Mouse (Mus musculus): Measurements from ENCODE around the gene N4bp1.

Gene N4bp1

DNA sequence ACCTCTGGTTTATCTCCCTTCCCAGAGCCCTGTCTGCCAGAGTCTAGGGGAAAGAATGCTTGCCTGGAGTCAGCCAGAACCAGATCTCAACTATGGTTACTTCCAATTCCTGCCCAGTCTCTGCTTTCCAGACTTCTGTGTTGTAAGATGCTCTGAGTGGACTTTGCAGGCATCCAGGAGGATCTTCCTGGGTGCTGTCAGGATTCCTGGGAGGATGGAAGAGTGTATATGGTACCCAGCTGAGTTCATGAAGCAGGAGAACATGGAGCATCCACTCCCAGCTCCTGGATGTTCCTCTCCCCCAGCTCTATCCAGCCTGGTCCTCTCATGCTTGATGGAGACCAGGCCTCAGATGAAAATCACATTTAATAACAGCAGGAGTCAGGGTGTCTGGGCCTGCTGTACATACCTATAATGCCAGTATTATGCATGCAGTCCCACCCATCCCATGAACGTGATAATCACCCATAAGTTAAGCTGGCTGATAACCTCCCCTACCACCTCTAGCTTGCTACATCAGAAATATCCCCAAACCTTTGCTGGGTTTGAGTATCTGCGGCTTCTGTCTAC, 64.8 kb downstream of the N4bp1 start:
- DNase-seq: no peak

DNA sequence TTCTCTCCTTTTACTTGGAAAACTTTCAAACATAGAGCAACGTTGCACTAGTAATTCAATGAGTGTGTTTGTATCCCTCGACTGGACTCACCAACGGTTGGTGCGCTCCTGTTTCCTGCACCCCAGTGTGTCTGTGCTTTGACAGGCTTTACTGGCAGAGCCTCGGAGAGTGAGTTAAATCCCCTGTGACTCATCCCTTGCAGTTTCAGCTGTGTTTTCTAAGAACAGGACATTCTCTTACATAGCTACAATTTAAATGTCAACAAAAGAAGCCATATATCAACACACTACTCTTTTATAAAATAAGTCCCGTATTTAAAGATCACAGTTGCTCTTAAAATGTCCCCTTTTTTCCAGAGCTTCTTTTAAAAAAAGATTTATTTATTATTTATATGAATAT, 65.6 kb downstream of the N4bp1 start:
- DNase-seq: no peak

DNA sequence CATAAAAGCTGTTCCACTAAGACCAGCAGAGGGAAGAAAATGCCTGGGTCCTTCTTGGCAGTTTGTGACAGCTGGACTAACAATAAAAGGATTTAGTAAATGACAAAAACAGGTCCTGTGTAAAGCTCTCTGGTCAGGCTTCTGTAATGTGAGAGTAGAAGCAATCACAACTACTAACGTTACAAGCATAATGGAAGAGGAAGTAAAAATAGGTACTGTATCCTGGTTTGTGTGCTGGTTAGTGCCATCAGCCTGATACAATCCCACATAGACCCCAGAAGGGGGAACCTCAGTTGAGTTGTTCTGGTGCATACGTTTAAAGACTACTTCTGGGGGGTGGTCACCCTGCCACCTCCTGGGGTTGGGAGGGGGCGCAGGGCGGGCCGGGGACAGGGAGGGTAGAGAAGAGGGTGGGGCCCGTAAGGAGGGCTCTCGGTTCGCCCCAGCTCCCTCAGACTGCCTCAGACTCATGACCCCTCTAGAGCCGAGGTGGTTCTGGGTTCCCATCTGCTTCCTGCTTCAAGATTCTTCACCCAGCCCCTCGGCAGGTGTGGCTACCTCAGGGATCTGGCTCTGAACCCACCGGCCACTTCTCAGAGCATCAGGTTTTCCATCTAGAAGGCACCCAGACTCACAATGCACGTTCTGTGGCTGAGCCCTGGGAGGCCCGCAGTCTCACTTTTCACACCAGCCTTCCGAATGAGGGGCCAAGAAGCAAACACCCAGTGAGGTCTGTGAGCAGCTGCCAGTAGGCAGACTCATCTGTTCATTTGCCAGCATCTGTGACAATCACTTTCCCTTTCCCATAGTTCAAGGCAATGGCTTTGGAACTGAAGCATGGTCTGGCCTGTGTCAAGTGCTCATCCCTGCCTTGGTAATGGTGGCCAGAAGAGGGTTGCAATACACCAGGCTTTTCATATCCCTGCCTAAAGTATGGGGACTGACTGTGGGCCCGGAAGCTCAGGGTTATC, 75.8 kb downstream of the N4bp1 start:
- DNase-seq: no peak

DNA sequence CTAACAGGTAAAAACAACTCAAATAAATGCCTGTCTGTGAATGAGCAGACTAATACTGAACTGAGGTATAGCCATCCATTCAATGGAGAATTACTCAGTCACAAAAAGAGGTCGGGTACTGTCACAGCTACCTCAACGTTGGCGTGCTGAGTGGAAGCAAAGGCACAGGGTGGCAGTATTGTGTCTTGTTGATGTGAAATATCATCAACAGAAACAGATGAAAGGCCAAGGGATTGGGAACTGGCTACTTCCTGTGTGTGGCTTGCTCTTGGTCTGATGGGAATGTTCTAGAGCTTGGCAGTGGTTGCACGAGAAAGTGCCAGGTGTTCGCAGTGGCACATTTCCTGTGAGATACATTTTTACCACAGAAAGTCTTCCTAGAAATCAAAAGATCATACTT, 76.8 kb downstream of the N4bp1 start:
- peak; percentile 11 for DNase-seq

DNA sequence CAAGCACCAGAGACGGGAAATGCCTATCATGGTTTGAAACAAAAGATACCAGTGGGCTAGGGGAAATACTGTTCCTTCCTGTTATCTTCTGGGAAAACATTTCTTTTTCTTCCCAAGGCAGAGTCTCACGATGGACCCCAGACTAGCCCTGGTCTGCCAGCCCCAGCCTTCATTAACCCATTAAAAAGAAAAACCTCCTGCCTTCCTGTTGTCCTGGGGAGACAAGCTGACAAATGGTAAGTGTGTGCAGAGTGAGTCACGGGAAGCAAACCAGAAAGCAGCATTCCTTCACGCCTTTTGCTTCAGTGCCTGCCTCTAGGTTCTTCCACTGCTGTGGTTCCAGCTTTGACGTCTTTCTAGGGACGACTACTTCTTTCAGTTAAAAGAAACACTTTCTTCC, 83.1 kb downstream of the N4bp1 start:
- no peak for DNase-seq

DNA sequence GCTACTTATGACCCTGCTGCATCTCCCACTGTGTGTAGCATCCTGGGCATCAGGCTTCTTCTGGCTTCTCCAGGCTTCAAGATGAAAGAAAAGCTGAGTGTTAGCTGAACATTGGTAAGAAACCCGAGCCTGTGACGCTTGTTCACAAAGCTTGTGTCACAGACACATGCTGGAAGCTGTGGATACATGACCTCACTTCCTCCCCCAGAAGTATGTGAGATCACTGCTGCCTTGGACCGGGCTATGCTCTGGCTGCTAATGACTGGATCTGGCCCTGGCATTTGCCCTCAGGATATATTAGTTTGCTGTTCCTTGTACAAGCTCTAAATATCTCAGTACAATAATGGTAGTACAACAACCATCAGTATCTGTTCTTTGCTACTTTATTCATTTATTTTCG, 84.1 kb downstream of the N4bp1 start:
- no peak for DNase-seq

DNA sequence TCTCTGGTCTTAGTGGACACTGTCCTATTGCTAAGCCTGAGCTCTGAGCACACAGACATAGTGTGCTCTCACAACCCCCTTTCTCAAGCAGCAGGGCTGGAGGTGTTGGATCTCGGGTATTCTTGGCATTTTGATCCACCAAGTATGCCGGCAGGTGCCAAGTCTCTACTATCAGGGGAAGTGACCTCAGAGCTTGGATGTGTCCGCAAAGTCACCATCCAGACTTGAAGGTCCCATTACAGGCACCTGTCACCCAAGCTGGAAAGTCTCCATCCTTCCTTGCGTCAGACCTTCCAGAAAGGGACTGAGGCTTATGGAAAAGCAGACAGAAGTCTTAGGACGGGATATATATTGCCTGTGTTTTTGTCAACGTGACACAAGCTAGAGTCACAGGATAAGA, 86.9 kb downstream of the N4bp1 start:
- no peak for DNase-seq

DNA sequence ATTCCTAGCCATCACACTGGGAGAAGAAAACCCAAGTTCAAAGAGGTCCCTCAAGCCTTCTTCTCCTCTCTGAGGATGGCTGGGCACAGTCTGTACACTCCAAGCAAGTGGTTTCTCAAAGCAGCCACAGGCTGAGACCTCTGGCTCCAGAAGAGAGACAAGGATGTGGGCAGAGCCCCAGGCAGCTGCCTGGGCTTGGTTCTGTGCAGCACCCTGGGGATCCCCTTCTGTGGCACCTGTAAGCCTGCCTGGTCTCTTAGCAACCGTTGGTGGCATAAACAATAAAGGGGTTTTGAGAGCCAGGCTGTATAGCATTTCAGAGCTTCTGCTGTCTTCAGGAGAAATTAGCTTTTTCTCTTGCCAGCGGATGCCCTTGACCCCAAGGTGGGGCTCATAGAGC, 87.4 kb downstream of the N4bp1 start:
- DNase-seq: no peak

DNA sequence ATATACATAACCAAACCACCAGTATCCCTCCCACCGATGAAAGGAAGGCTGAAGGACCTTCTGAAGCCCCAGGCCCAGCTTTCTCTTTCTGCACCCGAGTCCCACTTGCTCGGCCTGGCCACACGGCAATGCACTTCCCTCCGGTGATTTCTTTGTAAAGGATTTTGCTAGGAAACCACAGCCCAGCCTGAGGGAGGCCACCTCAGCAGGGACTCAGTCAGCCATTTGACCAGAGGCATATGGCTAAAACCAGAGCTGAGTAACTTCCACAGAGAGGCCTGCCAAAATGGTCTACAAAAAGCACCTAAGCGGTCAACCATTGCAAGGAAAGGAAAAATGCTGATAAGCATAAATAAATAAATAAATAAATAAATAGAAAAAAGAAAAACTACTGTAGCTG, 90.3 kb downstream of the N4bp1 start:
- no peak for DNase-seq

DNA sequence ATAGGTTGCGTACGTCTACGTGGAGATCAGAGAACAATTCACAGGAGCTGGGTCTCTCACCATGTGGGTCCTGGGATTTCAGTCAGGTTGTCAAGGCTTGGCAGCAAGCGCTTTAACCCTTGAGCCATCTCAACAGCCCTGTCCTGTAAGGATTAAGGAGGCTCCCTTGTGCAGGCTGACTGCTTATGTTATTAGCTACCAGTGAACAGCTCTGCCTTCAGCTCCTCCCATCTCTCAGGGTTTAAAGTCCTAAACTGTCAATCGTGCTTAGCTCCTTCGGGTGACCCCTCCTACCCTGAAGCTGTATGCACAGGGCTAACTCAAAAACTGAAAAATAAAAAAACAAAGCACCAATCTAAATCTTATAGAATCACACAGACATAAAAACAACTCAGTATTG, 93.5 kb downstream of the N4bp1 start:
- no peak for DNase-seq

DNA sequence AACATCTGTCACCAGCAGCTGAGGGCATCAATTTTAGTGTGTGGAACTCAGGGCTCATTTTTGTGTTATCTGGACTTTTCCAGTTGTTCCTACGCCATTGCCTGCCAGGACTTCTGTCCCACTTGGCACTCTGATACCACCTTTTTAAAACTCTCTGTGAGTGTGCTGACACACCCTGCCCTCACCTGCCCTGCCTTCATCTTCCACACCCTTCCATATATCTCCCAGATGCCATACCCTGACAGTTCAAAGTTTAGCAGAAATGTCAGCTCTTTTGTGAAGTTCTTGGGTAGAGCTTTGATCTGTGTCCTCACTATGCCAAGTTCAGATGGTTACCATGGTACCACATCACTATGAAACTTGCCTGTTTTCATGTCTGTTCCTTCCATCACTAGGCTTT, 95.5 kb downstream of the N4bp1 start:
- no peak for DNase-seq

DNA sequence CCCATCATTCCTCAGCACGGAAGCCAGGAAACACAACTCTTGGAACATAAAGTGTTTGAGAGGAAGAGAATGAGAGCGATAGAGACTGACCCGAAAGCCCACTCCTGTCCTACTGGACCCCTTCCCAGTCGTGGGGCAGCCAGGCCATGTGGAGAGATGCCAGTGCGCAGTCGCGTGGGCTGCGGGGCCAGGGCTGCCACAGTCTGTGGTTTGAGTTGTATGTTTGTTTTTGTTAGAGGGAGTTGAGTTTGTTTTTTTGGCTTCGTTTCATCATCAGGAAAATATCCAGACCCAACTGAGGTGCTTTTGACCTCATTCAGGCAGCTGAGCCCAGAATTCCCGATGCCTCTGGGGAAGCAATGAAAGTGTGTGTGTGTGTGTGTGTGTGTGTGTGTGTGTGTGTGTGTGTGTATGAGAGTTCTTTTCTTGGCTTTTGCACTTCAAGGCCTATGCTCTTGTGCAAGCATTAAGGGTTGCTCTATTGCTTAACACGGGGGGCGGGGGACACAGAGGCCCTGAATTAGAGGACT, 97.1 kb downstream of the N4bp1 start:
- no peak for DNase-seq

DNA sequence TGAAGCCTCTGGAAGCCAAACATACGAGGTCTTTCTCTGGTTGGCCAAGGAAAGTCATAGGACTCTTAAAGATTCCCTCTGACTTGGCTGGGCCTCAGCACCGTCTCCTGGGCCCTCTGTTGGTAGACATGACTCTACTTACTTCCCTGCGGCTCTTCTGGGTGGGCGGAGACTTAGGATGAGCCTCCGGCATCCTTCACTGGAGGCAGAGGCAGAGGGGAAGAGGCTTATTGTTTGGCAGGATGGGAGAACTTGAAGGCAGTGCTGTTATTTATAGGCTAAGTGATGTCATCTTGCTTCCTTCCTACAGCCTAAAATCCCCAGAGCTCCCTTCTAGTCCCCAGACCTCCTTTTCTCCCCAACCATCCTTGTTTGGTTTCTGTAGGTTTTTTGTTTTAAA, 98.6 kb downstream of the N4bp1 start:
- DNase-seq: no peak

DNA sequence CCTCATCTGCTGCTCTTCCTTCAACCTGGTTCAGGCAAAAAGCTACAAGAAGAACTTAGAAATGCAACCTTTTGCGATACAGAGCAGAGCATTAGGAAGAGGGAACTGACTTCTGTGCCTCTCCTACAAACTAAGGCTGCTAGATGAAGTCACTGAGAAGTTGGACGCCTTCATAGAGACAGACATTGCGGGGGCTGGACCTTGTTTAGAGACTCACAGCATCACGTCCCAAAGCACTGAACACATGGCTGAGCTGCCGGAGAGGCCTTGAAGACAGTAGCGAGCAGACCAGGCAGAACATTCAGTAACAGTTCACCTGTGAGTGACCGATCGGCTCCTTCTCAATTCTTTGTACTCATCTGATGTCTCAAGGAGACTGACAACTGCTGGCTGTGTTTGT, 104.0 kb downstream of the N4bp1 start:
- no peak for DNase-seq

DNA sequence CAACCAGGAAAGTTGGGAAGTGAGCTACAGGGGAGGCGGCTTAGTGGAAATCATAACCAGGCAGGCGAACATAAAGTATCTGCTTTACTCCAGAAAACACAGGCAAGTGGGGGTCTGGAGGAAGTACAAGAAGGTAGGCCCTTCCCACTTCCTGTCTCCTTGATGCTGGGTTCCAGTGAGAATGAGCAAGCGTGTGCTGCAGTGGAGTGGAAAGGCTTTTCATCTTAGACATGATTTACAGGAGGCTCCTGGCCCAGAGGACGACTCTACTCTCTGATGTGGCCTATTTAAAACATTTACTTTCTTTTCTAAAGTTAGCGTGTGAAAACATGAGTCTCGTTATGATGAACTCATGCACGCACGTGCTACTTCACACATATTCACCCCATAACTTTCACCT, 105.9 kb downstream of the N4bp1 start:
- DNase-seq: no peak

DNA sequence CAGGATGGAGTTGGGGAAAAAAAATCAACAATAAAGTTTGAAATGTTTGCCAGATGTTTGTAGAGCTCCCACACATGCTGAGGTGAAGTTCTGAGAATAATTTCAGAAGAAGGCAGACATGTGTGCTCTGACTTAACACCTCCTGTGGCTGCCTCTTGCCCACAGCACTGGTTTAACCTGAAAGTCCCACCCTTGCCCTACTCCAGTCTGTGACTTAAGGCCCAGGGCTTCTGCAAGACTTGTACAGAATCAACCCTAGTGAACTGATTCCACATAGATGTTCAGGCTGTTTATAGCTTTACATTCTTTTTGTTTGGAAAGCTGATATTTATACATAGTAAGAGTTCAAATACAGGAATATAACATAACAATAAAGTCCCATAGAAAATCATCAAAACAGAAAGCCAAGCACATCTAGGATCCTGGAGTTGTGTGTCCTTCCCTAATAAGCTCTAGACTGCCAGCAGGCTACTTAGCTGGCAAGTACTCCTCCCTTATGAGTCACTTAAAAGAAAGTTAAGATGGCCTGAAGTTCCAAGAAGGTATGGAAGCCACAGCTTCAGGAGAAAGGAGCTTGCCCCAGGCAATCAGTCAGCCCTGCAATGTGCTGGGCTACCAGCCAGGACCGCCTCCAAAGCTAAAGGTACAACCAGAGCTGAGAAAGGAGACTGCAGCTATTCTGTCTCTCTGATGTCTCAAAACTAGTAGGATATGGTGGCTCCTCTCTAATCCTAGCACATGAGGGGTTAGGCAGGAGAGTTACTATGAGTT, 114.9 kb downstream of the N4bp1 start:
- peak; percentile 60 for DNase-seq

DNA sequence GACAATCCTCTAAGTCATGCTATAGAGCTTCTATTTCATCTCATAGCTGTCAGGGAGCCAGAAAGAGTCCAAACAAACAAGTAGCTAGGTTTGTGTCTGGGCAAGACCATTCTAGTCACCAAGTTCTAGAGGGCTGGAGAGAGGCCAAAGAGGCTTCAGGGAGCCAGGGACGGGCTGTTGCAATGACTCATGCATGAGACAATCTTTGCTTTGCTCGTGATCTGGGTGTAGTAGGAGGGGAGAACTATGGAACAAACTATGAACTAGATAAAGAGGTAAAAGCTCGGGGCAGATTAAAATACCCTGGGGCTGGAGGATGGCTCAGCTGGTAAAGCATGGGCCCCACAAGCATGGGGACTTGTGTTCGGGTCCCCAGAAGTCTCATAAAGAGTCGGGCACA, 116.6 kb downstream of the N4bp1 start:
- no peak for DNase-seq

DNA sequence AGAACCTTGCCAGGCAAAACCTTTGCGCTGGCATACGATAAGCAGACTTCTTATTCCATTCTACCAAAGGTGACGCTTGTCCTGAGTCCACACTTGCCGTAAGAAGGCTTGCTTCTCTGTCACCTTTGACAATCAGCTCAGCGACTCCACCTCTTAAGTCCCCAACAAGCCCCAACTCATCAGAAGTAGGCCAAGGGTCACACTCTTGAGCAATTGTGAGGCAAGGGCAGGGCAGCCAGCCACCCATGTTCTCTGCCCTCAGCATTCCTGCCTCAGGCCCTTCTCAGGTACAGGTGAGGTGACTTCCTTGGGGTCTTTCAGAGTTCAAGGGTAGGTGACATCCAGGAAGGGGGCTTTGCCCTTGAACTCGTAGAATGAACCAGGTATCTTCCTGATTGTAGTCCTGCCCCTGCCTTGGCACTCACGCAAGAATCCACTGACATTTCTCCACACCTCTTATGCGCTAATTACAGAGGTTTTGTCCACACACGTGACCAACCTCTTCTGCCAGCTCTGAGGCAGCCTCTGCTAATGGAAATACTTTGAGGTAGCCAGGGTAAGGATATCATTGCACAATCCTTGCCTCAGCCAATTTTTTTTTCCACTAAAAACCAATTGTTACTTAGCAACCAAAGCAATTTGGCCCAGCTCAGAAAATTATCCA, 118.4 kb downstream of the N4bp1 start:
- DNase-seq: peak; percentile 55

DNA sequence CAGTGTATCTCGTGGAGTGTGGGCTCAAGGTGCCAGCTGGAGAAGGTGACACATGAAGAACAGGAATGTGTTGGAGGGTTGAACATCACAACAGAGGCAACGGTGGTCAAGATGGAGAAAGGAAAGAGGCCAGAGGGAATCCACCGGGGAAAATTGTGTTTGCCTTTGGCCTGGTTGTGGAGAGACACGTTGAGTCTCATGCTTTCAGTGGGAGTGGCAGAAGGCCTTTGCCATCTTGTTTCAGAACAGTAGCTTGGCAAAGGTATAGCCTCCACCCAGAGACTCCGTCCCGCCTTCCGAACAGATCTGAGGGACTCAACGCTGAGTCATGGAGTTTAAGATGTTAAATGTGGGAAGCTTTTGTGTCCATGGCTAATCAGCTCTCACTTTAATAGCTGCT, 119.4 kb downstream of the N4bp1 start:
- no peak for DNase-seq

DNA sequence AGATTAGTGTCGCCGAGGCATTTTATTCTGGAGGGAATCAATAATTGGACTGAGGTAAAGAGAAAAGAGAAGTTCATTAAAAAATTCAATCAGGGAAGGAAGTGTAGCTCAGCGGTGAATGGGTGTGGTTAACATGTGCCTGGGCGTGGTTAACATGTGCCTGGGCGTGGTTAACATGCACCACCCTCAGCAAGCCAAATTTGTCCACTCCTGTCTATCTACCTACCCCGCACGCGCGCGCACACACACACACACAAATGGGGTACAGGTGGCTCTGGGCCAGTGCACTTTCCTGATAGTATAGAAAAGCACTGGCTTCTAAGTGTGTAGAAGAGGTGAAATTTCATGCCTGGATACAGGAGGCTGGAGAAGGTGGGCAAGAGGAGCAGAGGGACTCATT, 119.9 kb downstream of the N4bp1 start:
- DNase-seq: no peak

DNA sequence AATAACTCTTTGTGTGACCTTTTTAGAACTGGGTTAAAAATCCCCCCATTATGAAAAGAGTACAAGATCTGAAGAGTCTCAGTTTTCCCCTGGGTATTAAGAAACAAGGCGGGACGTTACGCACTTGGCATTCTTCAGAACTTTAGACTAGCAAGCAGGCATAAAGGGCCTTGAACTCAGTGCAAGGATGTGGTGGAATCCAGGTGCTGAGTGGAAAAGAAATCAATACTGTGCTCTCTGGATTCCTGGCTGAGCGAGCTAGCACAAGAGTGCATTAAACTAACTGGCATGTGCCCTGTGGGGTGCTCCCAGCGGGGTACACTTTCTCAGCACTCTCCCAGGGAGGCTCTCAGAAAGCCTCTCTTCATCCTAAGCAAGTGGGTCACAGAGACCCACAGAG, 122.3 kb downstream of the N4bp1 start:
- DNase-seq: no peak

DNA sequence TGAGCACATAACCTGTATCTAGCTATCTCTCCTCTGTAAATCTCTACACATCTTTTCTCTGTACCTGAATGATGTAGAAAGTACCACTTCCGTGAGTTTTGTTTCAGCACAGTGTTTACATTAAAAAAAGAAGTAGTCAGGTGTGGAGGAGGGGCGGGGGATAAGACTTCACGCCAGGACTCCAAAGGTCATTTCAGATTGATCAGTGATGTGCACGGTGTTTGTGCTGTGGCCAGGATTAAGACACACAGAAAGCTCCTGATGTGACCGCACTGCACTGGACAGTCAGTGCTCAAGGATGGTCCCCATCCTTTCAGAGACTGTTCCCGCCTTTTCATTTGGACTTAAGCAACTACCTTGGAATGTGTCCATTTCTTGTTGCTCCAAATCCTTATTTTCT, 124.3 kb downstream of the N4bp1 start:
- no peak for DNase-seq

DNA sequence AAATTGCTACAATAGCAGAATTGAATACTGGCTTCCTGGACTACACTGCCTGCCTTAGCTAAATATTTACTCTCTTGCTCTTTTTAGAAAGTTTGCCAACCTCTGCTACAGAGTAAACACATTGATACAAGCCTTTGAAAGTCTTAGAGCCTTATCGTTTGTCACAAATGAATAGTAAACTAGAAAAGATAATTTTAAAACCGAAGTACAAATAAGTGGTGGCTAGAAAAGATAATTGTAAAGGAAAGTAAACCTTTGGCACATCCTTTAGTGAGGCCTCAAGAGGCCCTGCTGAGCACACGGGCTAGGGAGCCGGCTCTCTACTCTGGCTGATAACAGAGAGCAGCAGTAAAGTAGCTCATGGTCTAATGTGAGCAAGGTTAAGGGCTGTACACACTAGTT, 126.0 kb downstream of the N4bp1 start:
- no peak for DNase-seq
